Mouse (Mus musculus) cerebellum, adult 2 months (tissue): Measurements from ENCODE around the gene Il1r2. TPM values are rescaled to one million over a fixed set of nuclear protein-coding genes. Genes with fewer than 3 reads are reported as not detected.

Experiments
- DNase-seq, 2 experiments: peaks; one replicate each; pipeline ENCODE4 v3.0.0; 2021
- H3K27ac ChIP-seq: fragments of 200-500 bp; 2 replicates; pipeline ENCODE4 v1.5.1; 2012; ENCODE audit warnings: low read length, control low read depth, inconsistent platforms; ENCODE audit not compliant: insufficient read depth
- H3K27me3 ChIP-seq: fragments of 200-500 bp; 2 replicates; pipeline ENCODE4 v1.6.1; 2012; ENCODE audit warnings: inconsistent platforms, mild to moderate bottlenecking, low read length, moderate library complexity; ENCODE audit not compliant: control insufficient read depth, insufficient read depth
- H3K4me1 ChIP-seq: fragments of 200-500 bp; 2 replicates; pipeline ENCODE4 v1.6.1; 2011; ENCODE audit warnings: low read length; ENCODE audit not compliant: control insufficient read depth, insufficient read depth
- H3K4me3 ChIP-seq: fragments of 200-500 bp; replicated peaks from 2 replicates; pipeline ENCODE3; 2011; ENCODE audit warnings: mild to moderate bottlenecking, low read depth, low read length, control low read depth; ENCODE audit not compliant: insufficient read depth
- CTCF ChIP-seq: fragments of 200-500 bp; IDR thresholded peaks from 2 replicates; pipeline ENCODE4 v1.5.1; 2011; ENCODE audit warnings: low read depth, mild to moderate bottlenecking, control low read depth, low read length, moderate library complexity, borderline replicate concordance; ENCODE audit not compliant: insufficient read depth
- POLR2A ChIP-seq: fragments of 200-500 bp; IDR thresholded peaks from 2 replicates; pipeline ENCODE4 v1.6.1; 2011; ENCODE audit warnings: low read length, control low read depth, borderline replicate concordance; ENCODE audit not compliant: insufficient read depth
- WGBS: fragments of 180-500 bp; shearing (Covaris S2); methylation state at CpG from one replicate; pipeline ENCODE4 v1.1.7; 2018; 5-methylcytosine and 5-hydroxymethylcytosine counted together
- polyA plus RNA-seq: library from polyadenylated mRNA; depleted of rRNA; stranded (reverse); fragments of >200 nt; gene quantifications from 2 replicates; pipeline ENCODE4 v1.2.3, GENCODE M21; 2012

Gene Il1r2
- polyA plus RNA-seq, 1 experiment, result 0.62 TPM

DNA sequence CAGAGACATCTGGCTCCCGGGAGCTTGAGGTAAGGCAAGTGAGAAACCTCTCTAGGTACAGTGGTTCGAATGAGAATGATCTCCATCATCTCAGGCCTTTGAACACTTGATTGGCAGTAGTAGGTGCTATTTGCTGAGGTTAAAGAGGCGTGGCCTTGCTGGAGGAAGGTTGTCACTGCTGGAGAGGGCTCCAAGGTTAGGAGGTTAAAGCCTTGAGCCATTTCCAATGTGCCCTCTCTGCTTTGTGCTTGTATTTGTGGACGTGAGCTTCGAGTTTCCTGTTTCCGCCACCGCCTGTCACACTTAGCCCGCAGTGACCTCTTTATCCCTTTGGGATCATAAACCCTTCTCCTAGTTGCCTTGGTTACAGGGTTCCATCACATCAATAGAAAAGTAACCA is 21.7 kb upstream of the Il1r2 start:
- no peak for DNase-seq
- TF ChIP-seq CTCF, result no peak
- no peak for TF ChIP-seq POLR2A
- no peak overlapping the region for H3K27ac ChIP-seq
- H3K27me3 ChIP-seq, result no peaks in the 10 kb centered on the region
- no peaks in the 10 kb centered on the region for H3K4me1 ChIP-seq
- H3K4me3 ChIP-seq, result no peak overlapping the region
- WGBS, result 78% methylated on average over 8 of the region's 8 CpGs

DNA sequence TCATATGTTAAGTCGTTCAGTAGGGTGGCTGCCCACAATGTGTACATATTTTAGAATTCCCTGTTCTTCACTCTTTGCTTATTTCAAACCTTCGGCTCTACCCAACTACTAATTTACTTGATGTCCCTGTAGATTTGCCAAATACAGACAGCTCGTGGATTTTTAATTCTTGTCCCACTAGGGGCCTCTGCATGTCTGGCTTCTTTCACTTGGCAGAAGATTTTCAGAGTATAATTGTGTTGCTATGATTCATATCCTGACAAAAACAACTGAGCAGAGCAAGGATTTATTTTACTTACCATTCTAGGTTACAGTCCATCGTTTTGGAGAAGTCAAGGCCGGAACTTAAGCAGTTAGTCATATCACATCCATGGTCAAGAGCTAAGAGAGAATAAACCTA is 20.8 kb upstream of the Il1r2 start:
- Histone ChIP-seq H3K27me3 (no peaks in the 10 kb centered on the region), H3K4me1 (no peaks in the 10 kb centered on the region), H3K4me3 (no peak overlapping the region), H3K27ac (no peak overlapping the region)
- DNase-seq, result no peak
- WGBS, result 65% methylated on average over 5 of the region's 5 CpGs
- TF ChIP-seq CTCF, result no peak
- no peak for TF ChIP-seq POLR2A

DNA sequence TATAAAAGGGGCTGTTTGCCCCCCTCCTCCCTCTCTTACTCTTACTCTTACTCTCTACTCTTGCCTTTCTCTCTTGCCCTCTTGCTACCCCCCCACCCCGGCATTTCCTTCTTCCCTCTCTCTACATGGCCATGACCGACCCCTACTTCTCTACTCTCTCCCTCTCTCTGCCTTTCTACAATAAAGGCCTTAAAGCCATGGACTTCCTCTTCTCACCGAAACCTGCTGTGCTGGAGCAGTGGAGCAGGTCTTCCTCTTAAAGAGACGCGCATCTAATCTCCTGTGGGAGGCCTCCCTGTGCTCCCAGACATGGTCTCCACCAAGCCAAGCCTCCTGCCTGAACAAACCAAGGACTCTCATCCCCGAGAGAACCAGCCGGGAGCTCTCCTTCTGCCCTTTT is 18.8 kb upstream of the Il1r2 start:
- no peaks in the 10 kb centered on the region for H3K4me1 ChIP-seq
- H3K27ac ChIP-seq, result no peak overlapping the region
- WGBS, result 75% methylated on average over 7 of the region's 7 CpGs
- no peaks in the 10 kb centered on the region for H3K27me3 ChIP-seq
- no peak for DNase-seq
- no peak overlapping the region for H3K4me3 ChIP-seq
- TF ChIP-seq CTCF (no peak), POLR2A (no peak)

DNA sequence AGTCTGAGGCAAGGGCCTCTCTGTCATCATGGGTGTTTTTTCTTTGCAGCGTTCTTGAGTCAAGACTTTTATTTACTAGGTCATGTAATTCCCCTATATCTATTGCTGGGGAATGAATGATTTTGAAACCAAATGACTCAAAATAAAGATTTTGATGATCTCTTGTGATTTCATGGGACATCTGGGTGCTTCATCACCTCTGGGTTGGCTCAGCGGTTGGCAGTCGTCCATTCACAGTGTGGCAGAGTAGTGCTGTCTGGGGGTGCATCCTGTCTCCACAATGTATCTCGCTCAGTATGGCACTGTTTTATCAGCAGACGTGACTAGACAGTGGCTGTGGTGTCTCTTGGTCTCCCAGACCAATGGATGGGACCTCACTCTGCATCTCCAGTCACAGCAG is 17.9 kb upstream of the Il1r2 start:
- H3K4me1 ChIP-seq, result no peaks in the 10 kb centered on the region
- no peak overlapping the region for H3K4me3 ChIP-seq
- no peak overlapping the region for H3K27ac ChIP-seq
- WGBS, result 84% methylated on average over 5 of the region's 5 CpGs
- TF ChIP-seq POLR2A (no peak), CTCF (no peak)
- no peak for DNase-seq
- no peaks in the 10 kb centered on the region for H3K27me3 ChIP-seq

DNA sequence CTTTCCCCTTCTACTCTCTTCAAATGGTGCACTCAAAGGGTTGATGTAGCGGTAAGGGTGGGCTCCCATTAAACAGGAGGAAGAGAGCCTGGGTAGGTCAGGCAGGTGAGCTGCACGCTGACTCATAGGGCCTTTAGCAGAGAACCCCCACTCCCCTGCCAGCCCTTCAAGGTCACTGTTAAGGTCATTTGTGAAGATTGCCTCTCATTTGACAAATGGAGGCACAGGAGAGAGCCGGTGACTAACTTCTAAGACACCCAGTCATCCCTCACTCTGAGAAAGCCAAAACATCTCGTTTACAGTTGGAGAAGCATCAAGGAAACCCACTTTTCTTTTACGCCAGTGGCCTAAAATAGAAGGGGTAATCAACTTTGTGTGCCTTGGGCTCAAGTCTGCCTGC is 16.5 kb upstream of the Il1r2 start:
- no peak for TF ChIP-seq POLR2A
- no peak for TF ChIP-seq CTCF
- H3K27me3 ChIP-seq, result no peaks in the 10 kb centered on the region
- no peak for DNase-seq
- no peaks in the 10 kb centered on the region for H3K4me1 ChIP-seq
- no peak overlapping the region for H3K27ac ChIP-seq
- 85% methylated on average over 5 of the region's 5 CpGs for WGBS
- H3K4me3 ChIP-seq, result no peak overlapping the region

DNA sequence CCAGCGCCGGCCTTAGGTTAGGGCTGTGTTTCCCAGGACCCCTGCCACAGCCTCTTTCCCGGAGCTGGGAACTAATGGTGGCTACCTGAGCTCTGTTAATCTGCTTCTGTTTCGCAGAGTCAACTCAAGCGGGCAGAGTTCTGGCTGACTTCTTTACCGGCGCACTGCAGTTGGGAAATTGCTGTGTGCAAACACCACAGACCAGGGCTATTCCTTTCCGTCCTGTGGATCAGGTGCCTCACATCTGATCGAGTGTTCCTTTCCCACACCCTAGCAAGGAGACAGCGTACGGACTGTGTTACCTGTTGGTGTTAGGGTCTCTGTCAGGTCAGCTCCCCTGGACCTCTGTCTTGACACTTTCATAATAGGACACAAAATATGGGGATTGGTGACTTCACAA is 15.9 kb upstream of the Il1r2 start:
- no peak for DNase-seq
- 71% methylated on average over 11 of the region's 11 CpGs for WGBS
- no peak overlapping the region for H3K4me3 ChIP-seq
- H3K27ac ChIP-seq, result no peak overlapping the region
- TF ChIP-seq POLR2A (no peak), CTCF (no peak)
- H3K4me1 ChIP-seq, result no peaks in the 10 kb centered on the region
- H3K27me3 ChIP-seq, result no peaks in the 10 kb centered on the region

DNA sequence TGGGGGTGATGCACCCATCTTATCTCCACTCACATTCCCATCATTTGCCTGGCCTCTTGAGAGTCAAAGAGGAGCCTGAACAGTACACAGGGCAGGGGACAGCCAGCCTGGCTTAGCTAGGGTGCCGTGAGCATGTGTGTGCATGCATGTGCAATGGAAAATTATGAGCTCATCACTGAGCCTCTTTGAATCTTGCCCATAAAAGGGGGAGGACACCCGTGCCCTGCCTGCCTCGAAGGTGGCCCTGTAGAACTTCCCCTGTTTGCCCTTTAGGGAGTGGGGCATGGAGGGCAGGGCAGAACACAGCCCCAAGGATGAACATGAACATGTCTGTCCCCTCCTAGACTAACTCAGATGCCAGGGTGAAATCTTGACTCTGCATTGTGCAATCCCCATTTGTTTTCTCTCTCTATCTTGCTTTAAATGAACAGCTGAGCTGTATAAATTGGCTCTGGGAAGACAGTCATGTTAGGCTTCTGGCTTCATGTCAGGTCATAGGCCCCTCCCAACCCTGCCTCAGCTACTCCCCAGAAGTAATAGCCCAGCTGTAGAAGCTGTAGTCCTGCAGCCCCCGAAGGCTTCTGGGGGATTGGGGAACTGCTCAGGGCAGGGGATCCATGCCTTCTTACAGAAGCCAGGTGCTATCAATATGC is 14.6 kb upstream of the Il1r2 start:
- no peak overlapping the region for H3K4me3 ChIP-seq
- H3K4me1 ChIP-seq, result no peaks in the 10 kb centered on the region
- DNase-seq, result no peak
- TF ChIP-seq POLR2A (no peak), CTCF (no peak)
- no peaks in the 10 kb centered on the region for H3K27me3 ChIP-seq
- no peak overlapping the region for H3K27ac ChIP-seq
- 62% methylated on average over 4 of the region's 4 CpGs for WGBS

DNA sequence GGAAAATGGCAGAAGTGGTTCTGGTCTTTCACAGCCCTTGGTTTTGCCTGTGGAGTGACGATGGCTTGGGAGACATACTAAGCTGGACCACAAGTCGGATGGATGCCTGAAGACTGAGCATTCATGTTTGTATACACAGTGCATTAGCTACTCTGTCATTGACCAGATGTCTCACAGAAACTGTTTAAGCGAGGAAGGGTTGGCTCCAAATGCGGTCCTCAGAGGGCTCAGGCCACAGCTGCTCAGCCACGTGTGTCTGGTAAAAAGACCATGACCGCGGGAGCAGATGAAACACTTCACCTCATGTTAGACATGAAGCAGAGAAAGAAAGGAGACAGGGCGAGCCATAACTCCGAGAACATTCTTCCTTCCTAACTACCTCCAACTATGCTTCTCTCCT is 12.5 kb upstream of the Il1r2 start:
- TF ChIP-seq CTCF, result no peak
- no peak for TF ChIP-seq POLR2A
- Histone ChIP-seq H3K27me3 (no peaks in the 10 kb centered on the region), H3K4me1 (no peaks in the 10 kb centered on the region), H3K4me3 (no peak overlapping the region), H3K27ac (no peak overlapping the region)
- WGBS, result 43% methylated on average over 9 of the region's 9 CpGs
- no peak for DNase-seq
